Mouse (Mus musculus) midbrain, embryonic 11.5 days (tissue): ENCODE results near the gene Trmo. TPM values are rescaled to one million over a fixed set of nuclear protein-coding genes. Genes with fewer than 3 reads are reported as not detected.

Experiments
- ATAC-seq: fragments of 200-750 bp; cut with Nextera tagmentation; 2 replicates; pipeline ENCODE4 v1.8.0; 2017; ENCODE audit warnings: moderate TSS enrichment, moderate library complexity; ENCODE audit not compliant: low FRiP score
- DNase-seq: peaks from one replicate; pipeline ENCODE4 v3.0.0; 2015; ENCODE audit warnings: low spot score; ENCODE audit errors: missing footprints
- H3K27ac ChIP-seq: fragments of 300-500 bp; sonication (generic); 2 replicates; pipeline ENCODE4 v1.5.1; 2014; ENCODE audit warnings: low read depth, low read length
- H3K27me3 ChIP-seq: fragments of 300-500 bp; sonication (generic); 2 replicates; pipeline ENCODE4 v1.6.1; 2014; ENCODE audit warnings: mild to moderate bottlenecking, low read length, moderate library complexity, mixed read lengths; ENCODE audit not compliant: control insufficient read depth, insufficient read depth
- H3K36me3 ChIP-seq: fragments of 300-500 bp; sonication (generic); 2 replicates; pipeline ENCODE4 v1.6.1; 2014; ENCODE audit warnings: mild to moderate bottlenecking, low read length, moderate library complexity, mixed read lengths; ENCODE audit not compliant: control insufficient read depth, insufficient read depth
- H3K4me1 ChIP-seq: fragments of 300-500 bp; sonication (generic); 2 replicates; pipeline ENCODE4 v1.6.1; 2014; ENCODE audit warnings: low read length; ENCODE audit not compliant: control insufficient read depth, insufficient read depth
- H3K4me2 ChIP-seq: fragments of 300-500 bp; sonication (generic); 2 replicates; pipeline ENCODE4 v1.6.1; 2014; ENCODE audit warnings: mild to moderate bottlenecking, moderate library complexity
- H3K4me3 ChIP-seq: fragments of 300-500 bp; sonication (generic); 2 replicates; pipeline ENCODE4 v1.5.1; 2014; ENCODE audit warnings: low read depth, low read length
- H3K9ac ChIP-seq: fragments of 300-500 bp; sonication (generic); 2 replicates; pipeline ENCODE4 v1.6.1; 2014; ENCODE audit warnings: low read length
- H3K9me3 ChIP-seq: fragments of 300-500 bp; sonication (generic); 2 replicates; pipeline ENCODE4 v1.6.1; 2016; ENCODE audit warnings: low read length; ENCODE audit not compliant: control insufficient read depth
- WGBS: fragments of 180-500 bp; shearing (Covaris S2); extraction: QIAGEN DNeasy Blood & Tissue Kit; methylation state at CpG from one replicate; pipeline ENCODE4 v1.1.7; 2014; 5-methylcytosine and 5-hydroxymethylcytosine counted together
- polyA plus RNA-seq: library from polyadenylated mRNA; unstranded; fragments of >200 nt; fragmentation: Nextera tagmentation; extraction: Ambion mirVana; gene quantifications from 2 replicates; pipeline ENCODE4 v1.2.1, GENCODE M21; 2014

Trmo gene
- polyA plus RNA-seq, 1 experiment from 2014 or later = 13.8 TPM

DNA sequence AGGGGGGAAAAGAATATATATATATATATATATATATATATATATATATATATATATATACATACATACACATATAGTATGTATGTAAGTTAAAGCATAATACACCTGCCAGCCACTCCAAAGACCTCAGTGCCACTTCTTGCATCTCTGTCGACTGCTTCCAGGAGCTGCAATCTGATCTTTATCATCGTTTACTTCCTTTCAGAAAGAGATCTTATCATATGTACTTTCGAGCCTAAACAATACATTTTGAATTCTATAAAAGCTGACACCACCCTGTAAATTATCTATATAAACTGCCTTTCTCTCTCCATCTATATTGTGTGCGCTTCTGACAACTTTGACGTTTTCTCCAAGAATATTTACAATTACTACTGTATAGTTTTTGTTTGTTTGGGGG is 681 bp downstream of the Trmo start:
- WGBS = 46% methylated on average over 5 of the region's 5 CpGs
- H3K9me3 ChIP-seq = no peaks in the 10 kb centered on the region
- H3K27me3 ChIP-seq = no peaks in the 10 kb centered on the region
- peak overlapping the region; percentile 42 for H3K4me2 ChIP-seq
- peak overlapping the region; percentile 93; the same call in 1 of the 2 replicates for H3K9ac ChIP-seq
- H3K4me1 ChIP-seq = peaks cover 2% of the 10 kb centered on the region; the same call in 1 of the 2 replicates
- ATAC-seq (no peak), DNase-seq (peak; percentile 84)
- peak overlapping the region; percentile 54 for H3K4me3 ChIP-seq
- H3K27ac ChIP-seq = no peak overlapping the region
- 0 out of 2 replicates have a peak, but pooled peaks cover 3% of the 10 kb centered on the region for H3K36me3 ChIP-seq

DNA sequence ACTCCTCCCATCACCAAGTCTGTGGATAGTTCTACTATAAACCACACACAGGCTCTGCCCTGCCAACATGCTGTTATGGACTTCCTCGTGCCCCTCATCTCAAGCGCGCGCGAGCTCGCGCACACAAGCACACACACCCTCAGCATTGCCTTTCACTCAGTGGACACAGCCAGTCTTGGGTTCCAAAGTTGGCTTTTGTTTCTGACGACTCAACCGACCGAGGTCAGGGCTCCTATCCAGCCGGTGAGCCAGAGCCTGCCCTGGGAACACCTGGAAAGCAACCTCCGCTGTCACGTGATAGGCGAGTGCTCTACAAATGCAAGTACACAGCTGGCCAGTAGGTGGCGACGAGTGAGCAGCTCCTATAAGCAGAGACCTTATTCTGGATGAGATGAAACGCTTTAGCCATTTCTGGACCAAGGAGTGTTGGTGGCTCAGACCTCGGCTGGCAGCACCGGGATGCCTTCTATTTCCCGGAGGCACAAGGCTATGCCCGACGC is 14.3 kb downstream of the Trmo start:
- Histone ChIP-seq H3K4me3 (peak overlapping the region; percentile 24; the same call in 1 of the 2 replicates), H3K9ac (0 out of 2 replicates have a peak overlapping the region, but pooled peaks have one; percentile 25), H3K27me3 (no peaks in the 10 kb centered on the region), H3K36me3 (peaks cover 7% of the 10 kb centered on the region; the same call in 1 of the 2 replicates), H3K4me2 (peak overlapping the region; percentile 44), H3K9me3 (no peaks in the 10 kb centered on the region), H3K27ac (no peak overlapping the region), H3K4me1 (no peaks in the 10 kb centered on the region)
- WGBS = 24% methylated on average over 22 of the region's 22 CpGs
- ATAC-seq (peak; percentile 55), DNase-seq (peak; percentile 92)

DNA sequence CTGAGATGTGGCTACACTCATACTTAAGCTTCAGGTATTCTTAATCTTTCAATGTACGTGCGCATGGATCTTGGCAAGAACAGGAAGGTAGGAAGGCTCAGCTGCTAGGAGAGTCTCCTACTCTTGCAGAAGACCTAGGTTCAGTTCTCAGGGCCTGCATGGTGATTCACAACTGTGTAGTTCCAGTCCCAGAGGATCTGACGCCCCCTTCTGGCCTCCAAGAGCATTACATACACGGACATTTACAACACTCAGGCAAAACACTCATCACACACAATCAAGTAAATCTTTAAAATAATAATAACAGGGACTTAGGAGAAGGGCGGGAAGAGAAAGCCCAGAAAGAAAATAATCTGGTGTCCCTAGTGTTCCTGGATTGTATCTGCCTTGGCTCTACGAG is 14.8 kb downstream of the Trmo start:
- ATAC-seq (no peak), DNase-seq (no peak)
- no peak overlapping the region for H3K4me3 ChIP-seq
- peaks cover 7% of the 10 kb centered on the region; the same call in 1 of the 2 replicates for H3K36me3 ChIP-seq
- peak overlapping the region; percentile 44; the same call in 1 of the 2 replicates for H3K4me2 ChIP-seq
- no peak overlapping the region for H3K27ac ChIP-seq
- WGBS = 56% methylated on average over 6 of the region's 6 CpGs
- no peaks in the 10 kb centered on the region for H3K27me3 ChIP-seq
- H3K4me1 ChIP-seq = no peaks in the 10 kb centered on the region
- no peaks in the 10 kb centered on the region for H3K9me3 ChIP-seq
- H3K9ac ChIP-seq = no peak overlapping the region

DNA sequence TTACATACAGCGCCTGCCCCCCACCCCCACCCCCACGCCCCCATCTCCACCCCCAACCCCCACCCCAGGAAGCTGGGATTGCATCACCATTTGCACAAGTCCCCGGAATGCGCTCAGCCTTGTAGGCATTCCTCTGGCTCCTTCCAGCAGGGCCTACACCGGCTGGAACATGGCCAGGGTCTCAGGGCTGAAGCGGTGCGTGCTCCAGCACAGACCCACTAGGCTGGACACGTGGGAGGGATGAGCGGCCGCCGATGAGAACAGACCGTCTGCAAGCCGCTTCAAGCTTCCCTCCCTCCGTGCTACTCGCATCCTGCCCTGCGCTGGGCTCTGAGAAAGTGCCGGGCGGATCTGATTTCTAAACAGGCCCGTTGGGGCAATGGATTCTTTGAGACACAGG is 18.2 kb downstream of the Trmo start:
- no peaks in the 10 kb centered on the region for H3K27me3 ChIP-seq
- 3% methylated on average over 18 of the region's 19 CpGs for WGBS
- H3K4me1 ChIP-seq = no peaks in the 10 kb centered on the region; the same call in 1 of the 2 replicates
- ATAC-seq = peak; percentile 68; the same call in 1 of the 2 replicates
- no peak overlapping the region for H3K4me3 ChIP-seq
- H3K36me3 ChIP-seq = no peaks in the 10 kb centered on the region
- H3K27ac ChIP-seq = no peak overlapping the region
- H3K9me3 ChIP-seq = no peaks in the 10 kb centered on the region
- peak overlapping the region; percentile 24; the same call in 1 of the 2 replicates for H3K4me2 ChIP-seq
- no peak overlapping the region for H3K9ac ChIP-seq
- no peak for DNase-seq

DNA sequence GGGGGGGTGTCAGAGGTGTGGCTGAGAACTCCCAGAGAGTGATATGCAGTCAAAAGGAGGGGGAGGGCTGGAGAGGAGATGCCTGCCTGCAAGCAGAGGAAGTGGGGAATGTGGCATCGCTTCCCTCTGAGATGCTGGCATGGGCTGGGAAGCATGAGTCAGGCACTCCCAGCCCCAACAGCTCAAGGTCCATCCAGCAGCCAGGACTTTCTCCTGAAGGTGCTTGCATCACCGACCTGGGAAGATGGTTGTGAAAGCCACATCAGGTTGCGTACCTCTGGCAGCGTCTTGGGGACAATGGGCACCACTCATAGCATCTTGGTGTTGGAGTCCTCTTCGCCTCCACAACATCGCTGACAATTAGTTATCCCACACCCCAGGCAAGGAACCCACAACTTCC is 18.8 kb downstream of the Trmo start:
- DNase-seq (no peak), ATAC-seq (no peak)
- H3K9me3 ChIP-seq = no peaks in the 10 kb centered on the region
- no peak overlapping the region for H3K27ac ChIP-seq
- H3K4me2 ChIP-seq = no peak overlapping the region
- H3K36me3 ChIP-seq = no peaks in the 10 kb centered on the region
- H3K27me3 ChIP-seq = no peaks in the 10 kb centered on the region
- no peak overlapping the region for H3K4me3 ChIP-seq
- H3K9ac ChIP-seq = no peak overlapping the region
- 52% methylated on average over 6 of the region's 6 CpGs for WGBS
- H3K4me1 ChIP-seq = no peaks in the 10 kb centered on the region; the same call in 1 of the 2 replicates

DNA sequence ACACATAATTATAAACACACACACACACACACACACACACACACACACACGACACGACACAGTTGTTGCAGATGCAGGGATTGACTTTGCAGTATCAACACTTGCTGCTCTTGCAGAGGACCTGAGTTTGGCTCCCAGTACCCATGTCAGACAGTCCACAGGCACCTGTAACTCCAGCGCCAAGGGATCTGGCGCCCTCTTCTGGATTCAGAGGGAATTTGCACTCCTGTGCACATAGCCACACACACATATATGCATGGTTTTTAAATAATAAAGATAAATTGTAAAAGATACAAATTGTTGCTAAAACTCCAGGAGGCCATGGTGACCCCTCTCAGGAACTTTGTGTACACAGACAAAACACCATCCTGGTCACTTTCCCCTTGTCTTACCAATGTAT is 20.2 kb downstream of the Trmo start:
- Histone ChIP-seq H3K27me3 (no peaks in the 10 kb centered on the region), H3K36me3 (no peaks in the 10 kb centered on the region), H3K4me2 (no peak overlapping the region), H3K4me1 (no peaks in the 10 kb centered on the region; the same call in 1 of the 2 replicates), H3K4me3 (no peak overlapping the region), H3K9me3 (no peaks in the 10 kb centered on the region), H3K27ac (no peak overlapping the region), H3K9ac (no peak overlapping the region)
- no peak for ATAC-seq
- DNase-seq = no peak
- WGBS = 64% methylated on average over 4 of the region's 4 CpGs

DNA sequence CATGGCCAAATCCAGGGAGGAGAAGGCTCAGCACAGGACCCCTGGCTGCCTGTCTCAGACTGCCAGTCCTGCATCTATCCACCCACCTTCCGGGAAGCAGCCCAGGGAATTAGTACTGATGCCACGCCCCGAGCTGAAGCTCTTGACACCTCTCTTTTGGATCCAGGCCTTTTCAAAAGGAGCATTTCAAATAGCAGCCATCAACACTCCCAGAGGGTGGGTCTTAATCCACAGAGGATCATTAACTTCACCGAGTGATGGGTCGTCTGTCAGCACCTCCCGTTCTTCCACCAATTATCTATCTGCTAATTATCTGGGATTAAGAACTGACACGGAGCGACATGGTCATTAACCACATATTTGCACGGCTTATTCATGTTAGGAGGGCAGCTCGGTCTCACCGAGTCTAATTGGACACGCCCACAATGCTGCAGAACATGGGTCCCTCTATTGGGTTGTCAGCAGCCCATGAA is 21.7 kb downstream of the Trmo start:
- 22% methylated on average over 12 of the region's 12 CpGs for WGBS
- DNase-seq = no peak
- H3K9ac ChIP-seq = no peak overlapping the region
- ATAC-seq = no peak
- no peak overlapping the region for H3K4me3 ChIP-seq
- no peak overlapping the region for H3K27ac ChIP-seq
- H3K4me1 ChIP-seq = no peaks in the 10 kb centered on the region; the same call in 1 of the 2 replicates
- H3K9me3 ChIP-seq = no peaks in the 10 kb centered on the region
- H3K27me3 ChIP-seq = no peaks in the 10 kb centered on the region
- no peaks in the 10 kb centered on the region for H3K36me3 ChIP-seq
- H3K4me2 ChIP-seq = no peak overlapping the region

DNA sequence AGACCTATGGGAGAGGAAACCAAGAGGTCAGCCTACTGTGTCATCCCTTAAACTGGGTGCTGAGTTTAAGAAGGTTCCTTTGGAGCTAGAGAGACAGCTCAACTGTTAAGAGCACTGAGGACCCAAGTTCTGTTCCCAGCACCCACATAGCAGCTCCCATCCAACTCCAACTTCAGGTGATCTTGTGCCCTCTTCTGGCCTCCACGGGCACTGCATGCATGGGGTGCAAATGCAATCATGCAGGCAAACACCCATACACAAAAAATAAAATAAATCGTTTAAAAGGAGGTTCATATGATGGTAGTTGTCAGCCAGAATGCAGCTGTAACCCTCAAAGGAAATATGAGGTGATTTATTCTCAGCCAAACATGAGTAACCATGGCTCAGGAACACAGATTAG is 24.9 kb downstream of the Trmo start:
- ATAC-seq (no peak), DNase-seq (no peak)
- no peaks in the 10 kb centered on the region for H3K36me3 ChIP-seq
- H3K27me3 ChIP-seq = no peaks in the 10 kb centered on the region
- whole genome bisulfite sequencing = 79% methylated on average over 2 of the region's 2 CpGs
- H3K4me1 ChIP-seq = no peaks in the 10 kb centered on the region; the same call in 1 of the 2 replicates
- no peak overlapping the region for H3K4me3 ChIP-seq
- no peak overlapping the region for H3K9ac ChIP-seq
- no peak overlapping the region for H3K4me2 ChIP-seq
- no peaks in the 10 kb centered on the region for H3K9me3 ChIP-seq
- no peak overlapping the region for H3K27ac ChIP-seq

DNA sequence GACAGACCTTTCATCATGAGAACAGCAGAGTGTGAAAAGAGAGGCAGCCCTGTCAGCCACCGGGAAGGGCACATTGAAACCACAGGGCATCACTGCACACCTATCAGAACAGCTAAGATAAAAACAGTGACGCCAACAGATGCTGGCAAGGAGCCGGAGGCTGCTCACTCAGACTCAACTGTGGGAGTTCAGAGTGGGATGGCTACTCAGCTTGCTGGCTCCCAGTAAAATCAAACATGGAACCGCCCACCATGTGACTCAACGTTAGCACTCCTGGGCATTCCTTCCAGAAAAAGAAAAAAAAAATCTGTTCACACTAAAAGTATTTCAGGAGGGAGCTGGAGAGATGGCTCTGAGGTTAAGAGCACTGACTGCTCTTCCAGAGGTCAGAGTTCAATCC is 28.0 kb downstream of the Trmo start:
- WGBS = 82% methylated on average over 5 of the region's 5 CpGs
- Histone ChIP-seq H3K27me3 (no peaks in the 10 kb centered on the region), H3K4me3 (no peak overlapping the region), H3K4me2 (no peak overlapping the region), H3K9me3 (no peaks in the 10 kb centered on the region), H3K36me3 (no peaks in the 10 kb centered on the region), H3K27ac (no peak overlapping the region), H3K9ac (no peak overlapping the region), H3K4me1 (no peaks in the 10 kb centered on the region)
- ATAC-seq (no peak), DNase-seq (peak; percentile 45)
